Mouse (Mus musculus) embryonic facial prominence, embryonic 11.5 days (tissue): ENCODE measurements around the gene Rap2a. TPM values are rescaled to one million over a fixed set of nuclear protein-coding genes. Genes with fewer than 3 reads are reported as not detected.
A peak's percentile ranks its signal among the peaks of the same experiment; 100 is the strongest.

Experiments used
- ATAC-seq: fragments of 200-750 bp; cut with Nextera tagmentation; replicated peaks from 2 replicates; pipeline ENCODE4 v1.8.0; 2017; ENCODE audit warnings: low read depth; ENCODE audit not compliant: insufficient number of reproducible peaks, low FRiP score, low TSS enrichment
- DNase-seq: peaks from one replicate; pipeline ENCODE4 v3.0.0-alpha.2; 2015; ENCODE audit warnings: low spot score
- H3K27ac ChIP-seq: fragments of 300-500 bp; sonication (generic); replicated peaks from 2 replicates; pipeline ENCODE4 v1.5.1; 2014; ENCODE audit warnings: mild to moderate bottlenecking, low read depth, low read length, control low read depth
- H3K27me3 ChIP-seq: fragments of 300-500 bp; sonication (generic); 2 replicates; pipeline ENCODE4 v1.6.1; 2014; ENCODE audit warnings: mild to moderate bottlenecking, low read length, moderate library complexity, mixed read lengths; ENCODE audit not compliant: control insufficient read depth, insufficient read depth
- H3K36me3 ChIP-seq: fragments of 300-500 bp; sonication (generic); replicated peaks from 2 replicates; pipeline ENCODE4 v1.6.1; 2014; ENCODE audit warnings: low read depth, mild to moderate bottlenecking, low read length, moderate library complexity, mixed read lengths; ENCODE audit not compliant: control insufficient read depth, insufficient read depth
- H3K4me1 ChIP-seq: fragments of 300-500 bp; sonication (generic); 2 replicates; pipeline ENCODE4 v1.6.1; 2014; ENCODE audit warnings: low read length, mixed read lengths; ENCODE audit not compliant: control insufficient read depth, insufficient read depth
- H3K4me2 ChIP-seq: fragments of 300-500 bp; sonication (generic); 2 replicates; pipeline ENCODE4 v1.6.1; 2014; ENCODE audit warnings: low read depth, mild to moderate bottlenecking, control low read depth, low read length, moderate library complexity
- H3K4me3 ChIP-seq: fragments of 300-500 bp; sonication (generic); 2 replicates; pipeline ENCODE4 v1.5.1; 2014; ENCODE audit warnings: low read depth, low read length, control low read depth
- H3K9ac ChIP-seq: fragments of 300-500 bp; sonication (generic); replicated peaks from 2 replicates; pipeline ENCODE4 v1.6.1; 2014; ENCODE audit warnings: mild to moderate bottlenecking, control low read depth, low read length
- H3K9me3 ChIP-seq: fragments of 300-500 bp; sonication (generic); replicated peaks from 2 replicates; pipeline ENCODE4 v1.6.1; 2016; ENCODE audit warnings: mild to moderate bottlenecking, low read length, inconsistent platforms, mixed read lengths; ENCODE audit not compliant: control insufficient read depth
- WGBS: fragments of 180-500 bp; shearing (Covaris S2); extraction: QIAGEN DNeasy Blood & Tissue Kit; methylation state at CpG from one replicate; pipeline ENCODE4 v1.1.7; 2014; 5-methylcytosine and 5-hydroxymethylcytosine counted together
- polyA plus RNA-seq: library from polyadenylated mRNA; unstranded; fragments of >200 nt; fragmentation: Nextera tagmentation; extraction: Ambion mirVana; gene quantifications from 2 replicates; pipeline ENCODE4 v1.2.1, GENCODE M21; 2014

Gene Rap2a
- polyA plus RNA-seq, 1 experiment from 2014 or later, result 15.4 TPM

- DNase-seq (no peak), ATAC-seq (no peak)
- no peaks in the 10 kb centered on the region for H3K36me3 ChIP-seq
- H3K4me1 ChIP-seq, result no peaks in the 10 kb centered on the region
- no peak overlapping the region for H3K4me2 ChIP-seq
- no peaks in the 10 kb centered on the region for H3K9me3 ChIP-seq
- 88% methylated on average over 5 of the region's 5 CpGs for WGBS
- no peaks in the 10 kb centered on the region for H3K27me3 ChIP-seq
- H3K9ac ChIP-seq, result no peak overlapping the region
- no peak overlapping the region for H3K27ac ChIP-seq
- H3K4me3 ChIP-seq, result no peak overlapping the region
Measured at GRCm38 (mm10) chr14:120500791-120501190, 22.5 kb downstream of the Rap2a start.

DNA sequence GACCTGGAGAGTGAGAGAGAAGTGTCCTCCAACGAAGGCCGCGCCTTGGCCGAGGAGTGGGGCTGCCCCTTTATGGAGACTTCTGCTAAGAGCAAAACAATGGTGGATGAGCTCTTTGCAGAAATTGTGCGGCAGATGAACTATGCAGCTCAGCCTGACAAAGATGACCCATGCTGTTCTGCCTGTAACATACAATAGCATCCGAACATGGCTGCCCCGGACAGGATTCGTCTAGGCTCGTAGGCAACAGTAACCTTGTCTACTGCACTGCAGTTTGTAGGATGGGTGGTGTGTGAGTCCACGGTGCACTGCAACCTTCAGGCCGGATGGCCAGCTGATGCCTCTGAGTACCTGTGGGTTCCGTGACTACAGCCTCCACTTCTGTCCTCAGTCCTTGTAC, 25.4 kb downstream of the Rap2a start:
- H3K4me3 ChIP-seq, result no peak overlapping the region
- no peaks in the 10 kb centered on the region for H3K27me3 ChIP-seq
- no peaks in the 10 kb centered on the region for H3K36me3 ChIP-seq
- no peak overlapping the region for H3K27ac ChIP-seq
- no peak overlapping the region for H3K4me2 ChIP-seq
- H3K4me1 ChIP-seq, result no peaks in the 10 kb centered on the region
- DNase-seq (no peak), ATAC-seq (no peak)
- WGBS, result 93% methylated on average over 12 of the region's 12 CpGs
- H3K9me3 ChIP-seq, result no peaks in the 10 kb centered on the region
- H3K9ac ChIP-seq, result no peak overlapping the region

GRCm38 (mm10) chr14:120504423-120504822, 26.2 kb downstream of the Rap2a start:
- H3K27me3 ChIP-seq, result no peaks in the 10 kb centered on the region
- H3K4me1 ChIP-seq, result no peaks in the 10 kb centered on the region
- H3K4me3 ChIP-seq, result no peak overlapping the region
- H3K4me2 ChIP-seq, result no peak overlapping the region
- no peak for DNase-seq
- H3K27ac ChIP-seq, result no peak overlapping the region
- no peaks in the 10 kb centered on the region for H3K36me3 ChIP-seq
- H3K9me3 ChIP-seq, result no peaks in the 10 kb centered on the region
- no peak overlapping the region for H3K9ac ChIP-seq
- 92% methylated on average over 12 of the region's 12 CpGs for WGBS
- ATAC-seq, result no peak

DNA sequence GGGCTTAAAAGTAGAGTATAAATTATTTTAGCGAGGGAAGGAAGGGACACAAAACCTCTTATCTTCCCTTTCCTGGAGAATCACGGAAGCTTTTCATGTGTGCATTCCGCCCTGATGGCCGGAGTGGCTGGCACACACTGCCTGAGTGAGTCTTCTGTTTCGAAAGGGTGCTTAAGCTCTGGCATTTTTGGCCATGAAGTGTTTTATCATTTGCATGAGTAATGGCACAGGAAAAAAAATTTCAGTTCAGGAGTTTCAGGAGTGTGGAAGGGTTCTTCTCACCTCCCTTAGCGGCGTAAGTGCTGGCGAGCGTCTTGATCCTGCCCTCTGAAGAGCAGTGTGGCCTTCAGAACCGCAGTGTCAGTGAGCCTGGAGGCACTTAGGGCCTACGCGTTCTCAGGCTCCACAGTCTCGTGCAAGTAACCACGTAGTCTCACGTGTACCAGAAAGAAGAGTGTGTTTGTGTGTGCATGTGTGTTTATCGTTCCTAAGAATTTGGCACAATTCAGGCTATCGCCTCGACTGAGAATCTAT, 26.8 kb downstream of the Rap2a start:
- Histone ChIP-seq H3K27ac (no peak overlapping the region), H3K4me1 (no peaks in the 10 kb centered on the region), H3K27me3 (no peaks in the 10 kb centered on the region), H3K4me3 (no peak overlapping the region), H3K9ac (no peak overlapping the region), H3K4me2 (no peak overlapping the region), H3K36me3 (no peaks in the 10 kb centered on the region), H3K9me3 (no peaks in the 10 kb centered on the region)
- 93% methylated on average over 18 of the region's 18 CpGs for WGBS
- DNase-seq (no peak), ATAC-seq (no peak)

DNA sequence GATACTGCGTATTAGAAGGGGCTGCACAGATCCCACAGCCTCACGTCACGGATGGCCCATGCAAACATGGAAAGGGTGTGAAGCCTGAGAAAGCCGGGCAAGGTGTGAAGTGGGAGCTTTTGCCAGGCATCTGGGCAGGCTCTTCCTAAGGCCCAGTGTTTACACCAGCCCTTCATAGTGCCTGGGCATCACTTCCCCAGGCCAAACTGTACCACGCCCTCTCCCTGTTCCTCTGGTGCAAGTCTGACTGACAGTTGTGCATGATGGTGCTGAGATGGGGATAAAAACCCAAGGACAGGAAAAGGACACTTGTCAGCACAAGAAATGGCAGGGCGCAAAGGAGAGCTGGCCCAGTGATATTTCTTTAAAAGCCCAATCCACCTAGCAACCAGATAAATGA, 27.7 kb downstream of the Rap2a start:
- Histone ChIP-seq H3K4me2 (no peak overlapping the region), H3K9ac (no peak overlapping the region), H3K27me3 (no peaks in the 10 kb centered on the region), H3K9me3 (no peaks in the 10 kb centered on the region), H3K36me3 (no peaks in the 10 kb centered on the region), H3K4me1 (no peaks in the 10 kb centered on the region), H3K4me3 (no peak overlapping the region), H3K27ac (no peak overlapping the region)
- DNase-seq (no peak), ATAC-seq (no peak)
- 97% methylated on average over 6 of the region's 6 CpGs for WGBS

GRCm38 (mm10) chr14:120507516-120507915, 29.3 kb downstream of the Rap2a start:
- H3K4me1 ChIP-seq, result no peaks in the 10 kb centered on the region
- no peaks in the 10 kb centered on the region for H3K9me3 ChIP-seq
- DNase-seq (no peak), ATAC-seq (peak; percentile 76; the same call in 1 of the 2 replicates)
- no peaks in the 10 kb centered on the region for H3K36me3 ChIP-seq
- no peaks in the 10 kb centered on the region for H3K27me3 ChIP-seq
- 35% methylated on average over 12 of the region's 12 CpGs for WGBS
- H3K4me2 ChIP-seq, result no peak overlapping the region
- H3K4me3 ChIP-seq, result no peak overlapping the region
- H3K27ac ChIP-seq, result no peak overlapping the region
- no peak overlapping the region for H3K9ac ChIP-seq

DNA sequence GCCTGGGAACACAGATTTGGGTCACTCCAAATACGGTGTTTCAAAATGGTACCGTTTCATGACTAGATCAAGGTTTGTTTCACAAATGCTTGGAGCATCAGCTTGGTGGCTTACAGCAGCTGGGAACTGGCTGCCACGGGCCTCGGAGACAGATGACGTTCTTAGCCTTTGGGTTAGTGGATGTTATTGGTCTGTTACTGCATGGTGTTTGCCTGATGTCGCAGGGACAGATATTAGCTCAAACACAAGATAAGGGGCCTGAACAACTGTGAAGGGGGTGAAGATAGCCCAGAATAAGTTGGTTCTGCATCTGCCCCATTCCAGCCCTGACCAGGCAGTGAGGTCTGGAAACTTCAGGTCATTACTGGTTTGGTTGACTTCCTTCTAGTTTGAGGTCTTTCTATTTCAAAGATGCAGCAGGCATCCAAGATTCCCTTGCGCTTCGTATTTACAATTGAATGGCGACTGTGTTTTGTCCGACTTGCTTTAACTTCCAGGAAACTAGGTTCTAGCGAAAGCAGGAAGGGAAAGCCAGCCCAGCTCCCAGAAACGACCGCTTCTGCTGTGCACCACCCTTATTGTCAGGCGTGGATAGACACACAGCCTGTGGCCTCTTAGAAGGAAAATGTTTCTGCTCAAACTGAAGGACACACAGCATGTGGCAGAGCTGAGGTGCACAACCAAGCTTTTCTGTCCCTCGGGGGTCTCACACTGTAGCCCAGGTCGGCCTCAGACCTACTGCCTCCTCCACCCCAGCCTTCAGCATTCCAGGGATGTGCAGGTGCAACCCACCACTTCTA, 30.5 kb downstream of the Rap2a start:
- WGBS, result 82% methylated on average over 16 of the region's 16 CpGs
- Histone ChIP-seq H3K36me3 (no peaks in the 10 kb centered on the region), H3K4me1 (no peaks in the 10 kb centered on the region), H3K9me3 (no peaks in the 10 kb centered on the region), H3K27me3 (no peaks in the 10 kb centered on the region), H3K27ac (no peak overlapping the region), H3K9ac (no peak overlapping the region), H3K4me3 (no peak overlapping the region), H3K4me2 (no peak overlapping the region)
- DNase-seq, result no peak
- no peak for ATAC-seq

DNA sequence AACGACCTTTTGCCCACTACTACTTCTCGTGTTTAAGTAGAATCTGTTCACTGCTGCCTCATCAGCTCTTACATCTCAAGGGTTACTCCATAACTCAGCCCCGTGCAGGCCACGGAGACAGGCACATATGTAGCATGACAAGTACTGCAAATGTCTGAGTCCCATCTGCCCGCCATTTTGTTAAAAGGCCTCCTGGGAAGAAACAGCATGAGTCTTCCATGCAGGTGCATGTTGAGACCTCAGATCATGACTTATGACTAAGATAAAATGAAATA, 31.1 kb downstream of the Rap2a start:
- H3K27ac ChIP-seq, result no peak overlapping the region
- no peak overlapping the region for H3K4me2 ChIP-seq
- no peaks in the 10 kb centered on the region for H3K27me3 ChIP-seq
- no peak overlapping the region for H3K4me3 ChIP-seq
- ATAC-seq (no peak), DNase-seq (no peak)
- no peaks in the 10 kb centered on the region for H3K9me3 ChIP-seq
- no peaks in the 10 kb centered on the region for H3K4me1 ChIP-seq
- no peak overlapping the region for H3K9ac ChIP-seq
- H3K36me3 ChIP-seq, result no peaks in the 10 kb centered on the region
- WGBS, result 85% methylated on average over 5 of the region's 5 CpGs
